Mouse (Mus musculus) right cerebral cortex, adult 18-20 months (tissue): ENCODE measurements around the gene Olfr639.
"Not testable (repeated sequence)": the region's sequence is repeated elsewhere in the genome, so short reads cannot be mapped to it uniquely, and the experiment has no call there.

ENCODE experiments used
- DNase-seq: peaks from one replicate; pipeline ENCODE4 v3.0.0; 2022; ENCODE audit warnings: mixed read lengths

The Olfr639 gene

DNA sequence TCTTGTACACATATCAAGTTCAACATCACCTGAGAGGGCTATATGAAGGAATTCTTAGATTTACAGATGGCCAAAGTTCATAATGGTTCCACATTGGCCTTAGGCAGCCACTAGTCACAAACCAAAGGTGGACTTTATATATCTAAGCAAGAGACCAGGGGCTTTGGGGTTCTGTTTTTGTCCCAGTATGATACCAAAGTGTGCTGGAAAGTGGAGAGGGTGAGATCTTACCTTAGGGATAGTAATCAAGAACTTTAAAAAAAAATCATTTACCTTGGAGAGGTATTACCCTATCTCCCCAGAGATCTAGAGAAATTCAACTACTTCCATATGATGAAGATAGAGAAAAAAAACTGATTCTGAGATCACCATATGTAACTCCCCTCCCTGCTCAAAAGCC is at the start of gene Olfr639:
Gene Olfr639 (minus strand): TSS at position 101 of the 400 bp plus-strand sequence.
- no peak for DNase-seq

GRCm38 (mm10) chr7:104061345-104061744 is 44.2 kb upstream of the Olfr639 start, which contains the start of gene 4930516K23Rik:
Gene 4930516K23Rik, minus strand, starts transcription at chr7:104061445.
- no peak for DNase-seq

DNA sequence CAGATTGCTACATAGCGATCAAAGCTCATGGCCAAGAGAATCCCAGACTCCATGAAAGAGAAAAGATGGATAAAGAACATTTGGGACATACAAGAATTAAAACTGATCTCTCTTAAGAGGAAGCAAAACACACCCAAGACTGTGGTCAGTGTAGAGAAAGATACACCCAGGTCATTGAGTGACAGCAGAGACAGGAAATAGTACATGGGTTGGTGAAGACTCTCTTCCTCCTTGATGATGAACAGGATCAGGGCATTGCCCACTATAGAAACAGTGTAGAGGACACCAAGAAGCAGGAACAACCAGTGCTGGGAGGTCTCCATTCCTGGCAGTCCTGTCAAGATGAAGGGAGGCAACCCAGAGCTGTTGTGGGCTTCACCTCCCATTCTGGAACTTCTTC is 42.1 kb upstream of the Olfr639 start:
- no peak for DNase-seq

DNA sequence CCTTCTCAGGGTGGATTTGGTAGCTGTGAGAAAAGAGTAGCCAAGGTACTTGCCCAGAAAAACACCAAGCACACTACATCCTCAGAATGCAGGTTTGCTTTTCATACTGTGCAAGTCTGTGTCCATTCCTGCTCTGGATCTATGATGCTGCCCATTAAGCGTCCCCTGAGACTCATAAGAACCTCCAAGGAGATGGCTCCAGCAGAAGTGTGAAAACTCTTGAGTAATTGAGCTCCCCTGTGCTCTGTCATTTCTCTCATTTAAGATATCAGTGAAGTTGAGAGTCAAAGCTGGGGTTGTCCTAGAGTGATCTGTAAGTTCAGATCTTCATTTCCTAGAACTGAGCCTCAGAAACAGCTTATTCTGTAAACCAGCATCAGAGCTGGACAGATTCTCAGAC is 35.5 kb upstream of the Olfr639 start, which contains the start of gene Olfr642:
Gene Olfr642 (minus strand): TSS at position 101 of the 400 bp plus-strand sequence.
- no peak for DNase-seq

DNA sequence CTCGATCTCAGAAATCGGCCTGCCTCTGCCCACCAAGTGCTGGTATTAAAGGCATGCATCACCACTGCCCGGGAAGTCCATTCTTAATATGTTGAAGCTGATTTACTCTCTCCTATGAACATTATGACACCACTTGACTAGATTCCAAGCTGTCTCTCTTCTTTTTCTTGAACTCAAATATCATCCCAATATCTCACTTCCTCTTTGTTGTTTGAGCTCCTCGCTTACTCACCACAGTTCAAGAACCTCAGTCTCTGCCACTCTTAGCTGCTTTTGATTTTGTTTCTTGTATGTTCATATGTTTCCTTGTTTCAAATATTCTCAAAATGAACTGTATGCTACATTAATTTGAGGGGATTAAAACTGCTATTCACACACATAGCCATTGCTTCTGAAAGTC is 33.6 kb upstream of the Olfr639 start:
- no peak for DNase-seq

GRCm38 (mm10) chr7:104035145-104035544 is 18.0 kb upstream of the Olfr639 start, which contains the start of gene Olfr641:
Gene Olfr641, plus strand, starts transcription at chr7:104035445.
- DNase-seq, result no peak

- no peak for DNase-seq
These were observed 9.9 kb upstream of the Olfr639 start for GRCm38 (mm10) chr7:104026978-104027377.

- no peak for DNase-seq
These were observed 8.4 kb upstream of the Olfr639 start, which contains the start of gene Olfr640 for GRCm38 (mm10) chr7:104025473-104025872. Gene Olfr640, minus strand, starts transcription at chr7:104025573.

- no peak for DNase-seq
These were observed 4.5 kb upstream of the Olfr639 start for GRCm38 (mm10) chr7:104021651-104022050.

DNA sequence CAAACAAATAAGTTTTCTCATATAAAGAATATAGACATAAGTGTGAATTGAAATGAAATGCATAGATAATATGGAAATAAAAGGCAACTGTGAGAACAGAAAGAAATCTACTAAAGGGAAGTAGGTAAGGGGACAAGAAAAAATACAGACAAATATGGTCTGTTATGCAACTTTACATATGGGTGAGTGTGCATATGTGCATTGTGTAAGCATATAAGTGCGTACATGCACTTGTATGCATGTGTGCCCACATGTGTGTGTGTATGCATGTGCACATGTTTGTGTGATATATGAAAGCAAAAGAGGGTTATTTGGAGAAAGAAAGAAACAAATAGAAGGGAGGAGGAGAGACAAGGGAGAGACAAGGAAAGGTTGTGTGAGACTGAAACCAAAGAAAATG is 1.9 kb upstream of the Olfr639 start:
- no peak for DNase-seq

GRCm38 (mm10) chr7:103999124-103999523 is 18.0 kb downstream of the Olfr639 start:
- DNase-seq, result no peak

DNA sequence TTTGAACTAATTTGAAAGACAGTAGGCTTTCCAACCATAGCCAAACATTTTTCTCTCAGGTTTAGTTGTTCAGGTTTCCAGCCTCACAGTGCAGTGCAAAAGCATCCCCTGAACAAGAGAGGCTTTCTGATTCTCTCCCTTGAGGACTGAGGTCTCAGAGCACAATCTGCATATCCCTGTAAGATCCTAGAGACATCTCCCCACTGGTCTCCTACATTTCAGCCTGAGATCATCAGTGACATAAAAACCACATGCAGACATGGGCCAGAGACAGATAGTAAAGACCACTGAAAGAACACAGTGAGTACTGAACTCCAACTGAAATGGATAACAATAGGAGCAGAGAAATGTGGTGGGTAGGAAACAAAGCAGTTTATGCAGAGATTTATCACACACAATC is 18.7 kb downstream of the Olfr639 start, which contains the start of gene Olfr638:
Gene Olfr638 (plus strand): TSS at position 301 of the 400 bp plus-strand sequence.
- DNase-seq, result no peak

GRCm38 (mm10) chr7:103971782-103972181 is 45.3 kb downstream of the Olfr639 start:
- no peak for DNase-seq

- DNase-seq, result no peak
These were observed 46.3 kb downstream of the Olfr639 start, which contains the start of gene Olfr635 for GRCm38 (mm10) chr7:103970852-103971251. Gene Olfr635, plus strand, starts transcription at chr7:103971152.

DNA sequence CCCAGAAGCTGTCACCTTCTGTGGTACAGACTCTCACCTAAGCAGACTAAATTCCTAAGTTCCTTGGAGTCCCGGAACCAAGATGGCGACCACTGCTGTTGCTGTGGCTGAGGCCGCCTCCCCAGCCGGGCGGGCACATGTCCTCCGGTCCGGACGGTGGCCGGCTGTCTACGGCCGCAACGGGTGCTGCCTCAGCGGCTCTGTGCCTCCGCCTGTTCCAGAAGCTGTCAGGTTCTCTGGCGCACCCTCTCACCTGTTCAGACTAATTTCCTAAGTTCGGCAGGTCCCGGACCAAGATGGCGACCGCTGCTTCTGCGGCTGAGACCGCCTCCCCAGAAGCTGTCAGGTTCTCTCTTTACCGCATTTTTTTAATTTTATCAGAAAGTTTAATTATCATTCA is 50.2 kb downstream of the Olfr639 start:
- DNase-seq, result not testable (repeated sequence)
